Mouse (Mus musculus) liver, embryonic 15.5 days (tissue): ENCODE data around the gene Kif16b. TPM values are rescaled to one million over a fixed set of nuclear protein-coding genes. Genes with fewer than 3 reads are reported as not detected.

Experiments used
- ATAC-seq: fragments of 200-750 bp; cut with Nextera tagmentation; 2 replicates; pipeline ENCODE4 v1.8.0; 2017; ENCODE audit warnings: moderate number of reproducible peaks, mild to moderate bottlenecking, moderate library complexity; ENCODE audit not compliant: insufficient read depth
- H3K27ac ChIP-seq: fragments of 300-500 bp; sonication (generic); replicated peaks from 2 replicates; pipeline ENCODE4 v1.5.1; 2015; ENCODE audit warnings: mild to moderate bottlenecking, inconsistent platforms
- H3K27me3 ChIP-seq: fragments of 300-500 bp; sonication (generic); 2 replicates; pipeline ENCODE4 v1.6.1; 2015; ENCODE audit warnings: mild to moderate bottlenecking, inconsistent platforms
- H3K36me3 ChIP-seq: fragments of 300-500 bp; sonication (generic); replicated peaks from 2 replicates; pipeline ENCODE4 v1.6.1; 2015; ENCODE audit warnings: moderate library complexity, mild to moderate bottlenecking, inconsistent platforms
- H3K4me1 ChIP-seq: fragments of 300-500 bp; sonication (generic); replicated peaks from 2 replicates; pipeline ENCODE4 v1.6.1; 2015; ENCODE audit warnings: inconsistent platforms
- H3K4me2 ChIP-seq: fragments of 300-500 bp; sonication (generic); 2 replicates; pipeline ENCODE4 v1.6.1; 2015; ENCODE audit warnings: moderate library complexity, mild to moderate bottlenecking, inconsistent platforms
- H3K4me3 ChIP-seq: fragments of 300-500 bp; sonication (generic); replicated peaks from 2 replicates; pipeline ENCODE4 v1.5.1; 2015; ENCODE audit warnings: mild to moderate bottlenecking, inconsistent platforms
- H3K9ac ChIP-seq: fragments of 300-500 bp; sonication (generic); 2 replicates; pipeline ENCODE4 v1.6.1; 2015; ENCODE audit warnings: moderate library complexity, mild to moderate bottlenecking, inconsistent platforms
- H3K9me3 ChIP-seq: fragments of 300-500 bp; sonication (generic); replicated peaks from 2 replicates; pipeline ENCODE4 v1.6.1; 2016; ENCODE audit warnings: inconsistent platforms
- WGBS: fragments of 180-500 bp; shearing (Covaris S2); methylation state at CpG from one replicate; pipeline ENCODE4 v1.1.7; 2015; ENCODE audit warnings: mixed read lengths; ENCODE audit not compliant: insufficient replicate concordance; 5-methylcytosine and 5-hydroxymethylcytosine counted together
- polyA plus RNA-seq: library from polyadenylated mRNA; unstranded; fragments of >200 nt; fragmentation: Nextera tagmentation; extraction: Ambion mirVana; gene quantifications from 2 replicates; pipeline ENCODE4 v1.2.1, GENCODE M21; 2015

Gene Kif16b
- polyA plus RNA-seq, 1 experiment from 2014 or later, result 3.5 TPM

DNA sequence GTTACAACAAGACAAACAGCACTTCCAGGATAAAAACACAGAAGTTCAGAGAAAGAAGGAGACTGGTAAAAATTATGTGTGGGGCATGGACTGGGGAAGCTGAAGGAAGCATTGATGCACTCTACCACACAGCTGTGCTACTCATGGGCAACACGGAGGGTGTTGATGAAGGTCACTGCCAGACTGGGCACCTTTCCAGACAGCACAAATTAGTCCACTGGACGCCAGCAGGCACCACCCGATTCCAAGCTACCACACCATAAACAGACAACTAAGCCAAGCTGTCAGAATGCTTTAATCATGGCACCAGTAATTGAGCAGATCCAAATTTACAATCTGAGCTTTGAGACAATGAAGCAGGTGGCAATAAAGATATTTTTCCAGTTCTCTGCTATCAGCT, 202.7 kb downstream of the Kif16b start:
- Histone ChIP-seq H3K4me2 (no peak overlapping the region), H3K27ac (no peak overlapping the region), H3K4me3 (no peak overlapping the region), H3K36me3 (no peaks in the 10 kb centered on the region), H3K4me1 (no peaks in the 10 kb centered on the region), H3K9ac (no peak overlapping the region), H3K27me3 (no peaks in the 10 kb centered on the region), H3K9me3 (no peaks in the 10 kb centered on the region)
- ATAC-seq, result no peak
- WGBS, result 62% methylated on average over 3 of the region's 3 CpGs

DNA sequence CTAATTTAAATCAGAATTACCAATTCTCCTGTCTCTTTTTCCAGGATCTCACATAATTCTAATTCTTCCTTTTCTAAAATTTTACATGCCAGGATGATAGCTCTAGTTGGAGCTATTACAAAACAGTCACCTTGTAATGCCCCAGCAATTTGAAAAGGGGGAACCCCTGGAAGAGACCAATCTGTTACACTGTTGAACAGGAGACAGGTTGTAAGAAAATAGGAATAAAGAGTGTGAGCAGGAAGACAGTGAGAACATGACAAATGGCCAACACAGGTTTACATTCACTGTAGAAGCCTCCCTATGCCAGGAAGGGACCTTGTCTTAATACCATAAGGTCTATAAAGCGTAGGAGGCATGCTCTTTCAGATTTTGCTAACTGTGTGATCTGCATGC, 206.4 kb downstream of the Kif16b start:
- no peak overlapping the region for H3K4me3 ChIP-seq
- WGBS, result 65% methylated on average over 1 of the region's 1 CpGs
- no peaks in the 10 kb centered on the region for H3K27me3 ChIP-seq
- no peak for ATAC-seq
- no peaks in the 10 kb centered on the region for H3K4me1 ChIP-seq
- no peaks in the 10 kb centered on the region for H3K9me3 ChIP-seq
- H3K27ac ChIP-seq, result no peak overlapping the region
- no peak overlapping the region for H3K4me2 ChIP-seq
- H3K36me3 ChIP-seq, result no peaks in the 10 kb centered on the region
- no peak overlapping the region for H3K9ac ChIP-seq

DNA sequence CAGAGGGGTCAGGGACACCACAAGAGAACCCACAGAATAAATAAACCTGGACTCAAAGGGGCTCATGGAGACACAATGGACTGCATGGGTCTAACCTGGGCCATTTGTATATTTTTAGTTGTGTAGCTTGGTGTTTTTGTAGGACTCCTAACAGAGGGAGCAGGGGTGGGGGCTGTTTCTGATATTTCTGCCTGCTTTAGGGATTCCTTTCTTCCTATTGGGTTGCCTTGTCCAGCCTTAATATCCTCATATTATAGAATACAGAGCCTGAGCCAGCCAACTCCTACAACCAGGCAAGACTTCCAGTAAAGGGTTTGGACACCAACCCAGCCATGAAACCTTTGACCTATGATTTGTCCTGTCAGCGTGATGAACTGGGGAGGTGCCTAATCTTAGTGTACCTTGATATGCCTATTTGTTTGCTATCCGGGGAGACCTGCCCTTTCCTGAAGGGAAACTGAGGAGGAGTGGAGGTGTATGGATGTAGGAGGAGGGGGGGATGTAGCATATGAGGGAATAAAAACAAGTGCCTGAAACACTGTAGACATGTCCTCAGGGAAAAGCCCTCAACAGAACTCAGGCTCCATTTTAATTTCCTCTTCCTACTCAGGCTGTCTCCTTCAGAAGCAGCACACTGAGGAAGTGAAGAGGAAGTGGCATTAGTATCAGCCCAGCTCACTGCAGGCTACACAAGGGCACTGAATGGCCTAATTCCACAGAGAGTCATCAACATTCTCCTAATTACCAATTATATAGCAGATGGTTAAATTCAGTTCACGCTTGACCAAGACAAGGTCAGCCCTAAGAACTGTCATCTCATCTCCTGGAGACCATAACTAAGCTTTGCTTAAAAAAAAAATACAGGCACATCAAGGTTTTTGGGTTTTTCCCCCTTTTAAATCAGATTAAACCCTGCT, 207.1 kb downstream of the Kif16b start:
- H3K4me1 ChIP-seq, result no peaks in the 10 kb centered on the region
- no peak overlapping the region for H3K4me2 ChIP-seq
- H3K27ac ChIP-seq, result no peak overlapping the region
- no peak for ATAC-seq
- 61% methylated on average over 3 of the region's 3 CpGs for WGBS
- H3K9me3 ChIP-seq, result no peaks in the 10 kb centered on the region
- no peaks in the 10 kb centered on the region for H3K27me3 ChIP-seq
- H3K36me3 ChIP-seq, result no peaks in the 10 kb centered on the region
- H3K4me3 ChIP-seq, result no peak overlapping the region
- H3K9ac ChIP-seq, result no peak overlapping the region

DNA sequence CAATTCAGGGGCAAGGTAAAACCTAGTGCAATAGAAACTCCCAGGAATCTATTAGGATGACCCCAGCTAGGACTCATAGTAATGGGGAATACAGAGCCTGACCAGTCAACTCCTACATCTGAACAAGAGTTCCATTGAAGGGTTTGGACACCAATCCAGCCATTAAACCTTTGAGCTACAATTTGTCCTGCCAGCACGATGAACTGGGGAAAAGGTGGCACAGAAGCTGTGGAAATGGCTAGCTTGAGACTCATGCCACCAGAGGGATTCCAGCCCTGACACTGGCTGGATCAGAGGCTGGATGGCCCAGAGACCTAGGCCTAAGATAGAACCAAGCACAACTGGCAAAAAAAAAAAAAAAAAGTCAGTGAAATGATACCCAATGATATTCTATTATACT, 207.9 kb downstream of the Kif16b start:
- Histone ChIP-seq H3K36me3 (no peaks in the 10 kb centered on the region), H3K27me3 (no peaks in the 10 kb centered on the region), H3K9ac (no peak overlapping the region), H3K27ac (no peak overlapping the region), H3K9me3 (no peaks in the 10 kb centered on the region), H3K4me3 (no peak overlapping the region), H3K4me1 (no peaks in the 10 kb centered on the region), H3K4me2 (no peak overlapping the region)
- no peak for ATAC-seq
- WGBS, result 66% methylated on average over 1 of the region's 1 CpGs

DNA sequence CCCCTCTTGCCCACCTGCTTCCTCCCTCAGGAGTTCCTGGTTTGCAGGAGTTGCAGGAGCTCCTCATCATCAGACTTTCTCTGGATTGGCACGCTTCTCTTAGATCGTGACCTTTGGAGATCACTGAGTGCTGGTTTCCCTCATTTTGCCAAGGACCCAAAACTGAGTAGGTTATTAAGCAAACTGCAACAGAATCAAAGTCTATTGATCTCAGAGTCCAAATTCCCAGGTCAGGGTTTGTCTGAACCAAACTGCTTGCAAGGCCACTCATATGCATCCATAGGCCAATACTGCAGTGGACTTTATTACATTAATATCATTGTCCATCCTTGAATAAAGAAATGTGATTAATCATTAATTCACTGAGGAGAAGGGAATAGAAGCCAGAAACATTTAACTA, 211.8 kb downstream of the Kif16b start:
- WGBS, result 77% methylated on average over 2 of the region's 2 CpGs

DNA sequence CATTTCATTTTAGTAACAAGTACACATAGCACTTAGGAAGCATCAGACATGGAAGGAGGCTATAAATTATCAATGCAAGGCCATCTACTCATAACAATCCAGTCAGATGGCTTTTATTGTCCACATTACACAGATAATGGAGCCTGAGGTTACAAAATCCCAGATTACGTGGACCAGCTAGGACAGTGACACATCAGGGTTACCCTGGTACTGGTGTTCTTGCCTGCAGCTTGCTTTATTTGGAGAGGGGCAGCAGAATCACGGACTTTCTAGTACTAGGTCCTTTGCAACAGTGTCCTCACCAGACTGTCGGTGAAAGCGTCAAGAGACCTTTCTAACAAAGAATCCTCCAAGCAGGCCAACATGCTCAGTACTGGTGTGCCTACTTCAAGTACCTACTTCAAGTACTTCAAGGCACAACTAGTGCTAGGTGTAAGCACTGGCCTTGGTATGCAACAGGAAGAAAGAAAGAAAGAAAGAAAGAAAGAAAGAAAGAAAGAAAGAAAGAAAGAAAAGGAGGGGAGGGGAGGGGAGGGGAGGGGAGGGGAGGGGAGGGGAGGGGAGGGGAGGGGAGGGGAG, 213.3 kb downstream of the Kif16b start:
- Histone ChIP-seq H3K27ac (no peak overlapping the region), H3K9me3 (no peaks in the 10 kb centered on the region), H3K27me3 (no peaks in the 10 kb centered on the region), H3K4me3 (no peak overlapping the region), H3K36me3 (no peaks in the 10 kb centered on the region), H3K4me2 (no peak overlapping the region), H3K4me1 (no peaks in the 10 kb centered on the region), H3K9ac (no peak overlapping the region)
- ATAC-seq, result no peak
- 71% methylated on average over 4 of the region's 4 CpGs for WGBS

More for the DNA sequence above, 211.8 kb downstream of the Kif16b start:
- Histone ChIP-seq H3K27me3 (no peaks in the 10 kb centered on the region), H3K9me3 (no peaks in the 10 kb centered on the region), H3K36me3 (no peaks in the 10 kb centered on the region), H3K9ac (no peak overlapping the region), H3K27ac (no peak overlapping the region), H3K4me1 (no peaks in the 10 kb centered on the region), H3K4me3 (no peak overlapping the region), H3K4me2 (no peak overlapping the region)
- ATAC-seq, result no peak

DNA sequence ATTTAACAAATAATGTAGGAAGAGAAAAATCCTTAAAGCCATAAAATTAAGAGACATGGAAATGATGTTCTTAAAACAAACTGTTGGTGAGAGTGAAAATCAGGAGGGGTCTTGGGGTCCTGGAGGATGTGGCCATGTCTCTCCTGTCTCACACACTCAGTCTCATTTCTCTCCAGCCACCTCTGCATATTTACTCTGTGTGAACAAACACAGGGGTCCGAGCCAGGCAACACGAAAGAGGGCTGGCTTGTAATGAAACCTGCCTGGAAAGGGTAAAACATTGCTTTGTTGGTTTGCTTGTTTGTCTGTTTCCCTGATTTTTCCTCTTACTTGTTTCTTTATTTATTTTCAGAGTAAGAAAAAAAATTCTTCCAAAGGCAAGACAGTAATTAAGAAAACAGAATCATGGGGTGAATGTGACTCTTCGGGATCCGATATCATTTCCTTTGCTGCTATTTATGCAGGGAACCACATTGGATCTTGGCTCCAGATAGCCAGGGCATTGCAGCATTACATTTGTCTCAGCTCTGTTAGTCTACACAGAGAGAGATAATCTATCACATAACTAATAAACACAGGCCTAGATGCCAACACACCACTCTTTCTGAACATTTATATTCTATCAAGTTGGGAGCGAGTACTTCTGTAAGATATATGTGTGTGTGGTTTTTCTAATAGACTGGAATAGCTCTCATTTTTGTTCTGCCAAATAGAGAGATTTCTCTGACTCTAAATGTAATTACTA, 218.2 kb downstream of the Kif16b start:
- Histone ChIP-seq H3K4me2 (no peak overlapping the region), H3K4me3 (no peak overlapping the region), H3K9ac (no peak overlapping the region), H3K27ac (no peak overlapping the region), H3K9me3 (no peaks in the 10 kb centered on the region), H3K36me3 (no peaks in the 10 kb centered on the region), H3K27me3 (no peaks in the 10 kb centered on the region), H3K4me1 (no peaks in the 10 kb centered on the region)
- WGBS, result 71% methylated on average over 5 of the region's 5 CpGs
- no peak for ATAC-seq

DNA sequence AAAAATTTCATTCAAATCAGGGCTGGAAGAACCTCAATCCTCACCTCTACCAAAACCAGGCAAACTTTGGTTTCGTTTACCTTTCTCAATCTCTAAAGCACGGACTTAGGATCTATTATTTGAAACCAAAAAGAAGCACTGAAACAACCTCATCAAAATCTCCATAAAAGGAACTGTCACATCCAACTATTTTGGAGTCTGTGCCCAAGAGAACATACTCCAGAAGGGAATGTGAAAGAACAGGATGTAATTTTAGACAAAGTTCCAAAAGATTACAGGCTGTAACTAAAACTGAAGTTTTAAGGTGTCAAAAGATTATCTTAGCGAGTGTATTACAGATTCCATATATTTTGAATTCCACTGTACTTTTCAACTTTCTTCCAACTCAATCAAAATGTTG, 232.9 kb downstream of the Kif16b start:
- H3K36me3 ChIP-seq, result no peaks in the 10 kb centered on the region
- H3K27ac ChIP-seq, result no peak overlapping the region
- no peaks in the 10 kb centered on the region for H3K27me3 ChIP-seq
- no peak overlapping the region for H3K4me2 ChIP-seq
- no peak overlapping the region for H3K4me3 ChIP-seq
- no peaks in the 10 kb centered on the region for H3K4me1 ChIP-seq
- H3K9me3 ChIP-seq, result no peaks in the 10 kb centered on the region
- 66% methylated on average over 3 of the region's 3 CpGs for WGBS
- no peak overlapping the region for H3K9ac ChIP-seq
- no peak for ATAC-seq

DNA sequence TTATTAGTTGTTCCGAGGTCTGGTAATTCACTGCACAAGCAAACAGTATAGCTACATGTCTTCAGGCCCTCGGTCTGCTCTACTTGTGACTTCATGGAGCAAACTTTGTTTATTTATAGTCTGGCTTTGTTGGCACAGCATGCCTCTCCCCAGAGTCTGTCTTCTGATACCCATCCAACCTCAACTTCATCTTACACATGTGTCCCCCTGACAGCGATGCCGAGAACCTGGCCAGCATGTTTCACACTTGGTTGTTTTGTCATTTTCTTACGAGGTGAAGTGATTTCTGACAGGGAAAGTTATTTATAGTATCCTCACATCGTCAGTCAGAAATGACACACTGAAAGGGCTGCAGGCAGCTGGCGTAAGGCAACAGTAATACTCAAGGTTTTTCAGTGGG, 249.7 kb downstream of the Kif16b start:
- Histone ChIP-seq H3K9me3 (no peaks in the 10 kb centered on the region), H3K36me3 (no peaks in the 10 kb centered on the region), H3K27ac (no peak overlapping the region), H3K4me2 (no peak overlapping the region), H3K9ac (no peak overlapping the region), H3K4me3 (no peak overlapping the region), H3K4me1 (no peaks in the 10 kb centered on the region), H3K27me3 (no peaks in the 10 kb centered on the region)
- 63% methylated on average over 7 of the region's 7 CpGs for WGBS
- ATAC-seq, result no peak

DNA sequence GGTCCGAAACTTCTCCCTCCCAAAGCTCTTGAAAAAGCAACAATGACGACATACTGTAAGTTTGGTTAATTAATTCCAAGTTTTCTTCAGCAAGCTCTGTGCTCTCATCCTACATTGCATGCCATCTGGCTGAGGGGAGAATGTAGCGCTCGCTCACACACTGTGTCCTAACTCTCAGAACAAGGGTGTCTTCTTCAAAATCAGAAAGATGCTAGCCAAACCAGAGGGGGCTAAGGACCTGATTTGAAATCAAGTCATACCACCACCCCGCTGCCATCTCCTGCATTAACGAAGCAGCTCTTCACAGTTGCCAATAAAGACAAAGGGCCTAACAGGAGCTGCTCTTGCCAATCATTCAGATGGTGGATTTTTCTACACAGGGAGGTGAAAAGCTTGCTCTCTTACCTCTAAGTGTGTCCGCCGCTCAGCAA, 253.3 kb downstream of the Kif16b start:
- Histone ChIP-seq H3K9ac (no peak overlapping the region), H3K4me2 (no peak overlapping the region), H3K36me3 (no peaks in the 10 kb centered on the region), H3K27ac (no peak overlapping the region), H3K4me1 (no peaks in the 10 kb centered on the region), H3K27me3 (no peaks in the 10 kb centered on the region), H3K9me3 (no peaks in the 10 kb centered on the region), H3K4me3 (no peak overlapping the region)
- WGBS, result 83% methylated on average over 8 of the region's 8 CpGs
- ATAC-seq, result no peak

DNA sequence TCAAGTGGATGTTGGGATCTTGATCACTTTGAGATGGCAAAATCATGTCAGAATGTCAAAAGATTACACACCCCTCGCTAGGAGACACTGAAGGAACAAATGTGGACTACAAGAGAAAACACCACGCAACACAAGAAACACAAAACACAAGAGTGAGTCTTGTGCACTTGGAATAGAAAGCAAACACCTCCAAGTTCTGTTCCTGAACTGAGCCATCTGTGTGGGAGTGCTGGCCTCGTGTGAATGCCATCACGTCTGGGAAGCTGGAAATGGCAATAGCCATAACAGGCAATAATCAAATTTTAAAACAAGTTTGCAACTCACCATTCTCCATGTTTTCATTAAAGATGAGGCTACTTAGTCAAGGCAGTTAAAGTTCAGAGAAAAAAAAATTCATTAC, 254.5 kb downstream of the Kif16b start:
- ATAC-seq, result no peak
- no peak overlapping the region for H3K4me2 ChIP-seq
- WGBS, result 59% methylated on average over 4 of the region's 4 CpGs
- H3K4me1 ChIP-seq, result no peaks in the 10 kb centered on the region
- no peak overlapping the region for H3K4me3 ChIP-seq
- H3K27me3 ChIP-seq, result no peaks in the 10 kb centered on the region
- H3K9me3 ChIP-seq, result no peaks in the 10 kb centered on the region
- no peak overlapping the region for H3K27ac ChIP-seq
- no peak overlapping the region for H3K9ac ChIP-seq
- no peaks in the 10 kb centered on the region for H3K36me3 ChIP-seq
